Mouse (Mus musculus) heart, postnatal 0 days (tissue): ENCODE results near the gene Yjefn3. TPM values are rescaled to one million over a fixed set of nuclear protein-coding genes. Genes with fewer than 3 reads are reported as not detected.

Experiments used
- ATAC-seq: fragments of 200-750 bp; cut with Nextera tagmentation; 2 replicates; pipeline ENCODE4 v1.8.0; 2017; ENCODE audit warnings: low read depth, moderate number of reproducible peaks, moderate library complexity; ENCODE audit not compliant: insufficient read depth
- DNase-seq: peaks from one replicate; pipeline ENCODE4 v3.0.0-alpha.2; 2016; ENCODE audit warnings: low spot score
- H3K27ac ChIP-seq: fragments of 300-500 bp; sonication (generic); 2 replicates; pipeline ENCODE4 v1.5.1; 2014; ENCODE audit warnings: low read depth, mild to moderate bottlenecking
- H3K27me3 ChIP-seq: fragments of 300-500 bp; sonication (generic); 2 replicates; pipeline ENCODE4 v1.6.1; 2014; ENCODE audit warnings: low read length, mixed read lengths; ENCODE audit not compliant: control insufficient read depth, insufficient read depth
- H3K36me3 ChIP-seq: fragments of 300-500 bp; sonication (generic); replicated peaks from 2 replicates; pipeline ENCODE4 v1.6.1; 2014; ENCODE audit warnings: low read length, mixed read lengths; ENCODE audit not compliant: control insufficient read depth, insufficient read depth
- H3K4me1 ChIP-seq: fragments of 300-500 bp; sonication (generic); 2 replicates; pipeline ENCODE4 v1.6.1; 2014; ENCODE audit warnings: antibody characterized with exemption; ENCODE audit not compliant: control insufficient read depth, insufficient read depth
- H3K4me2 ChIP-seq: fragments of 300-500 bp; sonication (generic); 2 replicates; pipeline ENCODE4 v1.6.1; 2014; ENCODE audit warnings: low read depth, mild to moderate bottlenecking, low read length, moderate library complexity
- H3K4me3 ChIP-seq: fragments of 300-500 bp; sonication (generic); 2 replicates; pipeline ENCODE4 v1.5.1; 2014; ENCODE audit warnings: low read depth, low read length
- H3K9ac ChIP-seq: fragments of 300-500 bp; sonication (generic); replicated peaks from 2 replicates; pipeline ENCODE4 v1.6.1; 2014; ENCODE audit warnings: low read depth, low read length, mixed read lengths
- H3K9me3 ChIP-seq: fragments of 300-500 bp; sonication (generic); replicated peaks from 2 replicates; pipeline ENCODE4 v1.6.1; 2016; ENCODE audit warnings: low read length; ENCODE audit not compliant: control insufficient read depth
- CTCF ChIP-seq: IDR thresholded peaks from 2 replicates; pipeline ENCODE4 v1.5.1; 2016; ENCODE audit warnings: antibody characterized with exemption, control low read depth, low read depth
- EP300 ChIP-seq: IDR thresholded peaks from 2 replicates; pipeline ENCODE4 v1.6.1; 2016; ENCODE audit warnings: antibody characterized with exemption, low read depth
- WGBS: fragments of 180-500 bp; shearing (Covaris S2); extraction: QIAGEN DNeasy Blood & Tissue Kit; methylation state at CpG from one replicate; pipeline ENCODE4 v1.1.7; 2014; 5-methylcytosine and 5-hydroxymethylcytosine counted together
- polyA plus RNA-seq: library from polyadenylated mRNA; unstranded; fragments of >200 nt; fragmentation: Nextera tagmentation; extraction: Ambion mirVana; gene quantifications from 2 replicates; pipeline ENCODE4 v1.2.1, GENCODE M21; 2015
- total RNA-seq: library from RNA; depleted of rRNA; stranded (reverse); fragments of >200 nt; gene quantifications from 2 replicates; pipeline ENCODE4 v1.2.3, GENCODE M21; 2014; ENCODE audit warnings: low replicate concordance

The Yjefn3 gene
- total and polyA plus RNA-seq, 2 experiments from 2014 or later = 1.2 to 13.9 TPM

DNA sequence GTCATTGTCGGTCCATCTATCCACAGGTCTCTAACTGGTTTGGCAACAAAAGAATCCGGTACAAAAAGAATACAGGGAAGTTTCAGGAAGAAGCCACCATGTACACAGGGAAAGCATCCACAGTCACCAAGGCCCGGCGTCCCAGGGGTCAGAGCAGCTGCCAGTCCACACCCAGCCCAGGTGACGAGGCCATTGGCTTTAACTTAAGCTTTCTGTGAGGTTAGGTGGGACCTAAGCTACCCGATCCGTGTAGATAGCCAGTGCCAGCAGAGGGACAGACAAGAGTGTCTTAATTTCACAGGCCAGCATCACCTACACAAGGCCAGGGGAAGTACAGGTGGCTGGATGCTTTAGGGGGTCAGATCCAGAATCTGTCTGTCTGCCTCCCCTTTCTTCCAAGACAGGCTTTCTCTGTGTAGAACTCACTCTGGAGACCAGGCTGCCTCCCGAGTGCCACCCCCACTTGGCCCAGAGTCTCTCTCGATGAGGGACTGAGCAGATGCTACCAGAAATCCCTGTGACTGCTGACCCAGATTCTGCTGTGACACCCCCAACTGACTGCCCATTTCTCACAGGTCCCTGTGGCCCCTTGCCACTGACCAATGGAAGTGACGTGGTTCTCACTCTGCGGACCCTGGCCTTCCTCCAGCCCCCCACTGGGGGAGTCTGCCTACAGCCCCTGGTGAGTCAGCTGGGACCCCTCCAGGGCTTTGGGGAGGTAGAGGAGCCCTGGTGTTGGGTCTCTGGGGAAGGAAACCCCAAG is 32.3 kb downstream of the Yjefn3 start:
- WGBS = 79% methylated on average over 11 of the region's 11 CpGs
- TF ChIP-seq CTCF (no peak), EP300 (no peak)
- Histone ChIP-seq H3K36me3 (no peaks in the 10 kb centered on the region), H3K4me1 (no peaks in the 10 kb centered on the region), H3K9ac (no peak overlapping the region), H3K4me3 (no peak overlapping the region), H3K9me3 (no peaks in the 10 kb centered on the region), H3K27ac (no peak overlapping the region), H3K27me3 (no peaks in the 10 kb centered on the region), H3K4me2 (no peak overlapping the region)
- ATAC-seq (no peak), DNase-seq (no peak)

DNA sequence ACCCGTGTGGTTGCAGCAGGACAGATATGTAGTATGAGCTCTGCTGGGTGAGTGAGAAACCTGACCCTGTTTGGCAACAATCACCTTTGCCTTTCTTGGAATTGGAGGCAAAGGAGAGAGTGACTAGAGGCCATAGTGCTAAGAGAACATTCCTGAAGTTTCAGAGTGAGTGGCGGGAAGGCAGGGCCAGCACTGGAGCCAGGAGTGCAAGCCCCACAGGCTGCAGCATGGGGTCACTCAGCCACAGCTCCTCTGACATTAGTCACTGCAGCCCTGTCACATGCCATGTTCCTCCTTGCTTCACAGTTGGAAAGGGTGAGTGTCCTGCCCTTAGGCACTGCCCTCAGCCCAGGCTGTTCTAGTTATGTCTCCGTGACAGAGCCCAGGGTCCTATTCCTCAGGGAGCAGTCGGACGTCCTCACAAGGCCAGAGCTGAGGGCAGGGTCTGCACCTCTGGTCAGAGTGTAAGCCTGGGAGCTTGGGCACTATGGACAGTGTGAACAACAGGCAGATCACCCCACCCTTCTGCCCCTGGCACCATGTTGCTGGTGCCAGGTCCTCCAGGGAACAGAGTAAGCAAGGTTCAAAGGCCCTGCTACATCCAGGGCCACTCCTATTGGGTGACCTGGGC is 34.7 kb downstream of the Yjefn3 start:
- no peak overlapping the region for H3K27ac ChIP-seq

GRCm38 (mm10) chr8:69864180-69864579 is 38.3 kb downstream of the Yjefn3 start:
- no peak overlapping the region for H3K4me2 ChIP-seq
- ATAC-seq = no peak

More for the DNA sequence above, 34.7 kb downstream of the Yjefn3 start:
- no peaks in the 10 kb centered on the region for H3K27me3 ChIP-seq
- DNase-seq (no peak), ATAC-seq (peak; percentile 66; the same call in 1 of the 2 replicates)
- no peaks in the 10 kb centered on the region for H3K4me1 ChIP-seq
- no peak for TF ChIP-seq EP300
- TF ChIP-seq CTCF = no peak
- no peaks in the 10 kb centered on the region for H3K9me3 ChIP-seq
- H3K9ac ChIP-seq = no peak overlapping the region
- WGBS = 72% methylated on average over 5 of the region's 5 CpGs
- no peaks in the 10 kb centered on the region for H3K36me3 ChIP-seq
- no peak overlapping the region for H3K4me2 ChIP-seq
- H3K4me3 ChIP-seq = no peak overlapping the region

GRCm38 (mm10) chr8:69863387-69864020 is 39.0 kb downstream of the Yjefn3 start:
- ATAC-seq = no peak
- DNase-seq = no peak
- WGBS = 57% methylated on average over 5 of the region's 5 CpGs

More at GRCm38 (mm10) chr8:69864180-69864579, 38.3 kb downstream of the Yjefn3 start:
- H3K36me3 ChIP-seq = no peaks in the 10 kb centered on the region
- no peaks in the 10 kb centered on the region for H3K4me1 ChIP-seq
- H3K9me3 ChIP-seq = no peaks in the 10 kb centered on the region
- no peak for DNase-seq
- H3K27me3 ChIP-seq = no peaks in the 10 kb centered on the region
- TF ChIP-seq EP300 (no peak), CTCF (no peak)
- H3K9ac ChIP-seq = no peak overlapping the region
- no peak overlapping the region for H3K27ac ChIP-seq
- H3K4me3 ChIP-seq = no peak overlapping the region
- 60% methylated on average over 5 of the region's 5 CpGs for WGBS

DNA sequence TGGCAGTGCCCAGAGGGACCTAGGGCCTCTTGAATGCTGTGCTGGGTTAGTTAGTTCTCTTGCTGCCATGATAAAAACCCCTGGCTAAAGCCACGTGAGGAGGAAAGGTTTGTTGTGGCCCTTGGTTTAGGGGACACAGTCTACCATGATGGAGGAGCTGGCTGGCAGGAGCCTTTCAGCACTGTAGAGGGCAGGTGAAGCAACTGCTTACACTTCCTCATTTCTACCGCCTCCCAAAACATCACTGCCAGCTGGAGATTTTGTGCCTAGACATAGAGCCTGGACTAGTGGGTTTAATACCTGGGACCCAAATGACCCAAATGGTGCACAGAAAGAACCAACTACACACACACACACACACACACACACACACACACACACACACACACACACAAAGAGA is 41.3 kb downstream of the Yjefn3 start:
- no peak for DNase-seq
- Histone ChIP-seq H3K4me1 (no peaks in the 10 kb centered on the region), H3K36me3 (no peaks in the 10 kb centered on the region), H3K9me3 (no peaks in the 10 kb centered on the region), H3K9ac (no peak overlapping the region), H3K27me3 (no peaks in the 10 kb centered on the region), H3K4me2 (no peak overlapping the region), H3K4me3 (no peak overlapping the region), H3K27ac (no peak overlapping the region)
- WGBS = 45% methylated on average over 2 of the region's 2 CpGs
- no peak for TF ChIP-seq CTCF
- no peak for TF ChIP-seq EP300
- ATAC-seq = no peak

More at GRCm38 (mm10) chr8:69863387-69864020, 39.0 kb downstream of the Yjefn3 start:
- Histone ChIP-seq H3K4me1 (no peaks in the 10 kb centered on the region), H3K27me3 (no peaks in the 10 kb centered on the region), H3K36me3 (no peaks in the 10 kb centered on the region), H3K4me2 (no peak overlapping the region), H3K4me3 (no peak overlapping the region), H3K9me3 (no peaks in the 10 kb centered on the region), H3K9ac (no peak overlapping the region), H3K27ac (no peak overlapping the region)
- no peak for TF ChIP-seq CTCF
